Mouse (Mus musculus): ENCODE results near the gene Cep57l1. TPM values are rescaled to one million over a fixed set of nuclear protein-coding genes. Genes with fewer than 3 reads are reported as not detected.

The Cep57l1 gene
- polyA plus RNA-seq, 1 experiment from 2014 or later = 5.3 TPM

DNA sequence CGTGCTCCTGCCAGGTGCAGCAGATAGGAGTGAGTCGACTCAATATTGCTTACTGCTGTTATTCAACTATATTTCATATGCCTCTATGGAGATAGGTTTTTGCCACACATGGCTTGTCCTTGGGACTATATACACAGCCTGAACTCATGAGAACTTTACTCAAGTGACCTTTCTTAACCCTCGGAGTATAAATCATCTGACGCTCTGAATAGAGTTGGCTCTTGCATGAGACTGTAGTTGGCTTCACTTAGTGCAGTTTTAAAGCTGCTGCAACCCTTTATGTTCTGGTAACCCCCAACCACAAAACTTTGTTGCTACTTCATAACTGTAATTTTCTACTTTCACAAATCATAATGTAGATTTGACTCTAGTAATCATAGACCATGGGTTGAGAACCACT is 77.7 kb downstream of the Cep57l1 start:
- no peak overlapping the region for H3K27ac ChIP-seq (replicated peaks)
- no peak overlapping the region for H3K4me3 ChIP-seq (ENCODE audit: low read depth, low read length)
- no peak overlapping the region for H3K4me2 ChIP-seq (replicated peaks; ENCODE audit: low read depth)
- WGBS = 63% methylated on average over 4 of the region's 4 CpGs
- DNase-seq (ENCODE audit: low spot score) (no peak), ATAC-seq (ENCODE audit: low FRiP score, low TSS enrichment) (no peak)
- no peaks in the 10 kb centered on the region for H3K4me1 ChIP-seq (replicated peaks; ENCODE audit: control insufficient read depth, insufficient read depth)
- H3K36me3 ChIP-seq (ENCODE audit: control insufficient read depth, insufficient read depth, low read length) = no peaks in the 10 kb centered on the region
- TF ChIP-seq EP300 (optimal IDR thresholded peaks at IDR 0.05) (no peak), CTCF (IDR thresholded peaks at IDR 0.05; ENCODE audit: low read depth) (no peak)
- no peaks in the 10 kb centered on the region for H3K27me3 ChIP-seq (ENCODE audit: control insufficient read depth, insufficient read depth, low read length)
- H3K9me3 ChIP-seq (ENCODE audit: control insufficient read depth, low read length) = no peaks in the 10 kb centered on the region
- no peak overlapping the region for H3K9ac ChIP-seq (ENCODE audit: low read length)

DNA sequence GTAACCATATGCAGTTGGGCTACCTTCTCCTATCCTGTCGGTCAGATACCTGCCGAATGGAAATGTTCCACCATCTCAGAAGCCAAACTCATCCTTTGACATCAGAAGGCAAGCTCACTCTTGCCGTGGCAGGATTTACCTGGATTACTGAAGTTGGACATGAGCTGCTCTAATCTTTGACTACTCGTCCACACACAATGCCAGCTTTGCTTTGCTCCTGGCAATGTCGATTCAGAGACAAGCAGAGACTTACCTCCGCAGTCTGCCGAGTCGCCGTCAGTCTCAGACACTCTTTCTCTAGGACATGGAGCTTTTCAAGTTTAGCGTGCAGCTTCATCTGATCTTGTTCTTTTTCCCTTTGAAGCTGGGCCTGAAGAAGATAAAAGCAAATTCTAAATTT is 78.9 kb downstream of the Cep57l1 start:
- Histone ChIP-seq H3K4me2 (replicated peaks; ENCODE audit: low read depth) (no peak overlapping the region), H3K4me1 (replicated peaks; ENCODE audit: control insufficient read depth, insufficient read depth) (no peaks in the 10 kb centered on the region), H3K36me3 (ENCODE audit: control insufficient read depth, insufficient read depth, low read length) (no peaks in the 10 kb centered on the region), H3K9ac (ENCODE audit: low read length) (no peak overlapping the region), H3K27me3 (ENCODE audit: control insufficient read depth, insufficient read depth, low read length) (no peaks in the 10 kb centered on the region), H3K9me3 (ENCODE audit: control insufficient read depth, low read length) (no peaks in the 10 kb centered on the region), H3K4me3 (ENCODE audit: low read depth, low read length) (no peak overlapping the region), H3K27ac (replicated peaks) (0 out of 2 replicates have a peak overlapping the region, but pooled peaks have one; percentile 13)
- 75% methylated on average over 10 of the region's 10 CpGs for WGBS
- no peak for ATAC-seq (ENCODE audit: low FRiP score, low TSS enrichment)
- TF ChIP-seq EP300 (optimal IDR thresholded peaks at IDR 0.05) (no peak), CTCF (IDR thresholded peaks at IDR 0.05; ENCODE audit: low read depth) (no peak)
- DNase-seq (ENCODE audit: low spot score) = no peak

DNA sequence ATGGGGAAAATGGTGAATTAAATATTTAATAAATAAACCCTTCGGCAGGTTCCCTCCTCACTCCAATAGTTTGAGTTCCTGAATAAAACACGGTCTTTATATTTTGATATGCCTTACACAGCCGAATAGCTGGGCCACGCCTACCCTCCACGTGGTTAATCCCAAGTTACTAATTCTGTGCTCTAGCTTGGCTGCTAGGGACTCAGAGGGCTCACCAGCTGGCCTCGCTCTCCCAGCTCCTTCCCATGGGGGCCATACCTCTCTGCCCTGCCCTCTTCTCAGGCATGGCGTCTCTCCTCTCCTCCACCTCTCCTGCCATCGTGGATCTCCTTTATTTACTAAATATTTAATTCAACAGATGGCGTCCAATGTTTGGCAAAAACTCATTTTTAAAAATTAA is 83.5 kb downstream of the Cep57l1 start:
- Histone ChIP-seq H3K4me3 (ENCODE audit: low read depth, low read length) (no peak overlapping the region), H3K36me3 (ENCODE audit: control insufficient read depth, insufficient read depth, low read length) (no peaks in the 10 kb centered on the region), H3K4me1 (replicated peaks; ENCODE audit: control insufficient read depth, insufficient read depth) (no peaks in the 10 kb centered on the region), H3K4me2 (replicated peaks; ENCODE audit: low read depth) (no peak overlapping the region), H3K9ac (ENCODE audit: low read length) (no peak overlapping the region), H3K27ac (replicated peaks) (no peak overlapping the region), H3K27me3 (ENCODE audit: control insufficient read depth, insufficient read depth, low read length) (no peaks in the 10 kb centered on the region), H3K9me3 (ENCODE audit: control insufficient read depth, low read length) (no peaks in the 10 kb centered on the region)
- no peak for TF ChIP-seq CTCF (IDR thresholded peaks at IDR 0.05; ENCODE audit: low read depth)
- no peak for TF ChIP-seq EP300 (optimal IDR thresholded peaks at IDR 0.05)
- no peak for ATAC-seq (ENCODE audit: low FRiP score, low TSS enrichment)
- 68% methylated on average over 9 of the region's 9 CpGs for WGBS
- no peak for DNase-seq (ENCODE audit: low spot score)

DNA sequence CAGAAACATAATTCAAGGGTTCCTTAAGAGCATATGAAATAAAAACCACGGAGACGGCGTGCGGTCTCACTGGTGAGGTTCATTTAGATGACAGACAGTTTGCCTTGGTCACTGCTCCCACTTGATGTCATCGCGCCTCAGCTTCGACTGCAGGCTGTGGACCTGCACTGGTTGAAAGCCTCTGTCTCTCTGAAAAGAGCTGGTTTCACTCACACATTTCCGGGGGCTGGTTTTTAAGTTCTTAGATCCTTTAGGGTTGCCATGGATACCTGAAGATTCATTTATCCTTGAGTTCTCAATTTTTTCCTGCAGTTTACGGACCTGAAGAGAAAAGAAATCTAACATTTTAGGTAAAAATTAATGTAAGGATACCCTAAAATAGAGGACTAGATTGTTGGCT is 90.1 kb downstream of the Cep57l1 start:
- Histone ChIP-seq H3K27me3 (ENCODE audit: control insufficient read depth, insufficient read depth, low read length) (no peaks in the 10 kb centered on the region), H3K9ac (ENCODE audit: low read length) (no peak overlapping the region), H3K4me3 (ENCODE audit: low read depth, low read length) (no peak overlapping the region), H3K4me2 (replicated peaks; ENCODE audit: low read depth) (no peak overlapping the region), H3K4me1 (replicated peaks; ENCODE audit: control insufficient read depth, insufficient read depth) (no peaks in the 10 kb centered on the region), H3K27ac (replicated peaks) (no peak overlapping the region), H3K9me3 (ENCODE audit: control insufficient read depth, low read length) (no peaks in the 10 kb centered on the region), H3K36me3 (ENCODE audit: control insufficient read depth, insufficient read depth, low read length) (no peaks in the 10 kb centered on the region)
- 86% methylated on average over 9 of the region's 9 CpGs for WGBS
- TF ChIP-seq EP300 (optimal IDR thresholded peaks at IDR 0.05) (no peak), CTCF (IDR thresholded peaks at IDR 0.05; ENCODE audit: low read depth) (no peak)
- DNase-seq (ENCODE audit: low spot score) (no peak), ATAC-seq (ENCODE audit: low FRiP score, low TSS enrichment) (no peak)

DNA sequence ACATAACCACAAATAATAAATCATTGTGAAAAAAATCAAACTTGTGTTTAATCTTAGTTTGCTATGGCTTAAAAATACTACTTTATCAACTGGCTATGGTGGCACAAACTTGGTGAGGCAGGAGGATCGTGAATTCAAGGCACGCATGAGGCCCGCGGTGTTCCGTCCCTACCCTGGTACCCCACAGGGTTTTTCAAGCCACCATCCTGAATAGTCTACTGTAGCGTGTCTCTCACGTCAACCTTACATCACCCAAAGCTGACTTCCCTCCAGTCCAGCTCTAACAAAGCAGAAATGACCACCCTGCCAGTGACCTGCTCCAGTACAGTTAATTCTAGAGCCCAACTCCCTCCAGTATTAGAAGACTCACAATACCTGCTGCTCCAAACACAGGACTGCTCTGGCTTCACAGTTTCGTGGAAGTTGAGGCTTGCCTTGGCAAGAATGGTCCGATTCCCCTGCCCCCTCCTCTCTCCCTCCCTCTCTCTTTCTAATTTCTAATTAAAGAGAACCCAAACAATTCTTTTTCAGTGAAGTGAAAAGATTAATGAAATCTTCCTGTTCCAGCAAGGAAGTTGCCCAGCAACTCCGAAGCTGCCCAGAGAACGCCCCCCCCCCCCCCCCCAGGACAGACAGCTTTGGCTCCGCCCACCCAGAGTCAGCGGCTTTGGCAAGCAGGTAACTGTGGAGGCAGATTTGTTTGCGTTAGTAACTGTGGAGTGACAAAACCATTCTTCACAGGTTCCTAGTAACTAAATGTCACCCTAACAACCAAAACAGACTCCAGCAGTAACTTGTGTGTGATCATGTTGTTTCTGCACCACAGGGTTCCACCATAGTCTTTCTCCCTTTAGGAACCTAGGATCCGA is 93.4 kb downstream of the Cep57l1 start, which contains the start of gene Ccdc162:
TSS of gene Ccdc162 (minus strand) at position 606 of the 869 bp plus-strand sequence.
- Histone ChIP-seq H3K36me3 (ENCODE audit: control insufficient read depth, insufficient read depth, low read length) (no peaks in the 10 kb centered on the region), H3K9me3 (ENCODE audit: control insufficient read depth, low read length) (no peaks in the 10 kb centered on the region), H3K27me3 (ENCODE audit: control insufficient read depth, insufficient read depth, low read length) (no peaks in the 10 kb centered on the region), H3K4me1 (replicated peaks; ENCODE audit: control insufficient read depth, insufficient read depth) (no peaks in the 10 kb centered on the region), H3K27ac (replicated peaks) (peak within 1 kb of the TSS; percentile 70), H3K9ac (ENCODE audit: low read length) (no peak within 1 kb of the TSS), H3K4me3 (ENCODE audit: low read depth, low read length) (no peak within 1 kb of the TSS), H3K4me2 (replicated peaks; ENCODE audit: low read depth) (peak within 1 kb of the TSS; percentile 42)
- TF ChIP-seq CTCF (IDR thresholded peaks at IDR 0.05; ENCODE audit: low read depth) = no peak
- TF ChIP-seq EP300 (optimal IDR thresholded peaks at IDR 0.05) = no peak
- ATAC-seq (ENCODE audit: low FRiP score, low TSS enrichment) (peak; percentile 53; the same call in 1 of the 2 replicates), DNase-seq (ENCODE audit: low spot score) (peak; percentile 79)
- 39% methylated on average over 15 of the region's 15 CpGs for WGBS

DNA sequence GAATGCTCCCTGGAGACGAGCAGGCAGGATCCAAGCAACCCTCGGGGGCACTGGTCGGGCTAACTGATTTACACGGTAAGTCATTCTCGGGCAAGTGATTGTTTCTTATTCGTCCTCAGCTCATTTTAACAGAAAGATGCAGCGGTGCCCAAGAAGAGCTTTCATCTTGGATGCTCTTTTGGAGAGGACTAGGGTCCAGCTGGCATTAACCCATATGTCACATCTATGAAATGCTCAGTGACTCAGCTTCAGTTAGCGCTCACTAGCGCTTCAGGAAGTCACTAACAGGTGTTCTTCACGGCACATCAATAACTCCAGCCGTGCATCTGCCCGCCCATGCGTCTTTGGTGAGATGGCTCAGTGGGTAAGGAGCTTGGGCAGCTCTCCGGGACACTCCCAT is 94.1 kb downstream of the Cep57l1 start:
- no peak overlapping the region for H3K4me3 ChIP-seq (ENCODE audit: low read depth, low read length)
- H3K9ac ChIP-seq (ENCODE audit: low read length) = no peak overlapping the region
- no peaks in the 10 kb centered on the region for H3K36me3 ChIP-seq (ENCODE audit: control insufficient read depth, insufficient read depth, low read length)
- no peak for TF ChIP-seq EP300 (optimal IDR thresholded peaks at IDR 0.05)
- TF ChIP-seq CTCF (IDR thresholded peaks at IDR 0.05; ENCODE audit: low read depth) = no peak
- H3K4me2 ChIP-seq (replicated peaks; ENCODE audit: low read depth) = no peak overlapping the region
- no peaks in the 10 kb centered on the region for H3K27me3 ChIP-seq (ENCODE audit: control insufficient read depth, insufficient read depth, low read length)
- no peak overlapping the region for H3K27ac ChIP-seq (replicated peaks)
- no peaks in the 10 kb centered on the region for H3K4me1 ChIP-seq (replicated peaks; ENCODE audit: control insufficient read depth, insufficient read depth)
- 85% methylated on average over 14 of the region's 14 CpGs for WGBS
- no peak for ATAC-seq (ENCODE audit: low FRiP score, low TSS enrichment)
- no peaks in the 10 kb centered on the region for H3K9me3 ChIP-seq (ENCODE audit: control insufficient read depth, low read length)
- no peak for DNase-seq (ENCODE audit: low spot score)
